Mouse (Mus musculus): ENCODE data around the gene Atp13a5.

DNA sequence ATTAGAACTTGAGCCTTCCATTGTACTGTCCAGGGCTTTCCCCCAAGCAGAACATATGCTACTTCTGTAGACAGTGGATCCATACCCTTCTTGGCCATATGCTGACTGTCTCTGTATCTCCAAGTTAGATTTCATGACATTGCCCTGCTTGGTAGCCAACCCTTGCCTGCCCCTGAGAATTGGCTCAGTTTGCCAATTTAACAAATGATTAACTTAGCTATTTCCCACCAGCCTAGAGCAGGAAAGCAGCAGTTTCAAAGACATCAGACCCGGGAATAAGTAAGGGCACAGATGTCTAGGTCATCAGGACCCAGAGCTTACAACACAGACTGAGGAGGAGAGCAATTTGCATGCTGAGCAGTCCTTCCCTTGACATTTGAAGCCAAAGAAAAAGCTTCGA is 173.0 kb downstream of the Atp13a5 start:
- TF ChIP-seq CTCF (IDR thresholded peaks at IDR 0.05; ENCODE audit: low read depth, low read length) (no peak), POLR2A (IDR thresholded peaks at IDR 0.05; ENCODE audit: insufficient read depth, low read length) (no peak)

Measured in ES-Bruce4 (cell line).